Mouse (Mus musculus) megakaryocyte progenitor cell, adult 5-6 weeks (primary cell): ENCODE results near the gene Arl13a. TPM values are rescaled to one million over a fixed set of nuclear protein-coding genes. Genes with fewer than 3 reads are reported as not detected.
"Not testable (repeated sequence)": the region's sequence is repeated elsewhere in the genome, so short reads cannot be mapped to it uniquely, and the experiment has no call there.

ENCODE experiments used
- ATAC-seq: replicated peaks from 2 replicates; pipeline ENCODE4 v1.8.0; 2016; ENCODE audit warnings: mild to moderate bottlenecking, moderate TSS enrichment, inconsistent platforms; ENCODE audit not compliant: poor library complexity
- total RNA-seq, 2 experiments: library from RNA; stranded (forward) in 1 of 2; stranded (reverse) in 1 of 2; fragments of 157-497, 149-512 nt in 1 of 2; fragments of 200-1000 nt in 1 of 2; gene quantifications; 2 replicates each; pipeline versions ENCODE4 v1.2.3 to v1.2.4; 2015 to 2017

The Arl13a gene
- total RNA-seq (2015) (not detected in 2 replicates), total RNA-seq (2017) (not detected in 2 replicates)

GRCm38 (mm10) chrX:134187201-134187600 is at the start of gene Arl13a:
Gene Arl13a, plus strand, starts transcription at chrX:134187501.
- ATAC-seq, result not testable (repeated sequence)

- peak; percentile 24; the same call in 1 of the 2 replicates for ATAC-seq
Measured at GRCm38 (mm10) chrX:134140024-134140423, 47.3 kb upstream of the Arl13a start.

GRCm38 (mm10) chrX:134141551-134141950 is 45.8 kb upstream of the Arl13a start:
- no peak for ATAC-seq

GRCm38 (mm10) chrX:134141986-134142385 is 45.3 kb upstream of the Arl13a start:
- ATAC-seq, result peak; percentile 93

DNA sequence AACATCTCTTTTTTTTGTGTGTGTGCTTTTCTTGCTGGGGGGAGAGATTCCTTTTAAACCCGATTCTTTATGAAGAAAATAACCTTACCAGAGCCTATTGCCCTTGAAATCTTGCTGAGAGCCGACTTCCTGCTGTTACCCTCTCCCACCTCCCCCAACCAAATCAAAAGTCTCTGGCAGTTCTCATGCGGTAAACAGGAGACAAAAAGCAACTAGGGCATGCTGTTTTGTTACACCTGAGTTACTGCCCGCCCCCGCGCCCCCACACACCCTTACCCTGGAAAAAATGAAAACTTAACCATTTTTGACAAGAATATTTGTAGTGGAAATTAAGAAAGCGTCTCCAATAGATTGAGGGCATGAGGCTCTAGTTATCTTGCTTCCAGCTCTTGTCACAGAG is 29.1 kb upstream of the Arl13a start:
- ATAC-seq, result no peak

GRCm38 (mm10) chrX:134160442-134160841 is 26.9 kb upstream of the Arl13a start:
- peak; percentile 70 for ATAC-seq

DNA sequence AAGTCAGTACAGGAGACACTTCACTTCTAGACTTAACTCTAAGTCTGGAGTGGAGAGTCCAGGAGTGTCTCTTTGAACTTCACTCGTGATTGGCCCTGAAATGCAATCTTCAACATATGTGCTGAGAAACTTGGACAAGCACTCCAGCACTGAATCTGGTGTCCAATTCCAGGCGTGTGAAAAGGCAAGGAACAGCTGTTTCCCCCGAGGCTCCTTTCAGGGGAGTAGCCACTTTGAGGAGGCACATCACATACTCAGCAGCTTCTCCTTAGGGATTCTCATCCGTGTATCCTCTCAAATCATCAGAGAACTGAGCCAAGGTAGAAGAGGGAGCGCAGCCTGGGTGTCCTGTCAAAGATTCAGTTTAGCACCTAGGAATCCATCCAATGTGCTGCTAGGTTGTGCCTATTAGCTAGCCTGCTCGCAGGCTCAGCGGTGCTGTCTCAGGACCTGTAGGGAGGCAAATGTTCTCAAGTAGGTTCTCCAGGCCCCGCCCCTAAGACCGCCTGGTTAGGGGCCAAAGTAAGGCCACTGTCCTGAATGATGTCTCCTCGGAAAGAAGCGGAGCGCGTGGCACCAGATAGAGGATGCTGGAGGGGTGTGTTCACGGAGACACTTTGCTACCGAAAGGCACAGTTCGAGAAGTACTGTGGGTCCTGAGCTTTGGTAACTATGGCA is 25.1 kb upstream of the Arl13a start, which contains the start of gene Xkrx:
TSS of gene Xkrx (minus strand) at position 34 of the 678 bp plus-strand sequence.
- no peak for ATAC-seq

- no peak for ATAC-seq
Measured at GRCm38 (mm10) chrX:134162826-134163225, 24.5 kb upstream of the Arl13a start.

GRCm38 (mm10) chrX:134163484-134163883 is 23.8 kb upstream of the Arl13a start:
- peak; percentile 81 for ATAC-seq

- ATAC-seq, result no peak
Measured at GRCm38 (mm10) chrX:134170584-134170983, 16.7 kb upstream of the Arl13a start.

- ATAC-seq, result no peak
Measured at GRCm38 (mm10) chrX:134174699-134175098, 12.6 kb upstream of the Arl13a start.

- peak; percentile 69 for ATAC-seq
Measured at GRCm38 (mm10) chrX:134208491-134208890, 21.2 kb downstream of the Arl13a start.

- ATAC-seq, result no peak
Measured at GRCm38 (mm10) chrX:134211151-134211642, 23.9 kb downstream of the Arl13a start.

DNA sequence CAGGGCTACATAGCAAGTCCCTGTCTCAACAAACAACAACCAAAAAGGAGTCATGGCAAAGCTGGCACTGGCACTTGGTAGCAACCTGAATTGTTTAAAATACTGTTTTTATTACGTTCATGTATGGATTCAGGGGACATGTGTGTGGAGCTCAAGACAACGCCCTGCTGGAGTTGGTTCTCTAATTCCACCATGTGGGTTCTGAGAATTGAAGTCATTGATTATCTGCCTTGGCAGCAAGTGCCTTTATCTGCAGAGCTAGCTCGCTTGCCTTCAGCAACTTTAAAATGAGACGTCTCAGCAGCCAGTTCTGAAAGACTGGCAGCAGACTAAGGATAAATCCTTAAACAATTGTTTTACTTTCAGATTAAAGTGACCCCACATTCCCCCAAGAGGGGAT is 30.9 kb downstream of the Arl13a start:
- no peak; the same call in 1 of the 2 replicates for ATAC-seq

- no peak for ATAC-seq
Measured at GRCm38 (mm10) chrX:134220618-134221017, 33.3 kb downstream of the Arl13a start.

GRCm38 (mm10) chrX:134221856-134222255 is 34.6 kb downstream of the Arl13a start, which contains the start of gene Nox1:
Gene Nox1, minus strand, starts transcription at chrX:134221956.
- no peak for ATAC-seq

DNA sequence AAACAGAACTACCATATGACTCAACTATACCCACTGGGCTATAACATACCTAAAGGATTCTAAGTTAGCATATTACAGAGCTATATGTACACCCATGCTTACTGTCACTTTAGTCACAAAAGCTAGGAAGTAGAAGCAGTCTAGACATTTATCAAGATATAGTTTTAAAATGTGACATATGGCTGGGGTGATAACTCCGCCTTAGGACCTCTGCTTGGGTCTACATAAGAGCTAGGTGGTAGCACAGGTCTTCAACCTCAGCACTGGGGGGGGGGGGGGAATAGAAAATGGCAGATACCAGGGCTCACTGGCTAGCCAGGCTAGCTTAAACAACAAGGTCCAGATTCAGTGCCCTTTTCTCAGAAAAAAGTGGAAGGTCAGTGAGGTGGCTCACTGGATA is 45.7 kb downstream of the Arl13a start:
- no peak for ATAC-seq

GRCm38 (mm10) chrX:134238266-134238665 is 51.0 kb downstream of the Arl13a start:
- ATAC-seq, result peak; percentile 58

GRCm38 (mm10) chrX:134245946-134246345 is 58.6 kb downstream of the Arl13a start:
- no peak for ATAC-seq

DNA sequence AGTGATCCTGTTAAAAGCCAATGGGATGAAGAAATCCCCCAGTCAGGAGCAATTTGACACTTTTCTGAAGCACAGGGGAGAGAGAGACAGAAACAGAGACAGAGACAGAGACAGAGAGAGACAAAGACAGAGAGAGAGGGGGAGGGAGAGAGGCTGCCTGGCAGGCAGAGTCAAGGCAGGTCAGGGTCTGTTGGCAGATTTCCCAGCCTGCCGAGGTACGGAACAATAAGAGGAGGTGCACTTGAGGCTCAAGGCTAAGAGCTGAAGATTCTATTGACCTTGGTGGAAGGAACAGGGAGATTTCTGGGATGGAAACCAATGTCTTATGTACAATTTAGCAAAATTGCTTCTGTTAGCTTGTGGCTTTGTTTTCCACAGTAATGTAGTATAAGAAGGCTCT is 60.9 kb downstream of the Arl13a start:
- ATAC-seq, result no peak
